Mouse (Mus musculus) limb, embryonic 11.5 days (tissue): ENCODE results near the gene Nrip3. TPM values are rescaled to one million over a fixed set of nuclear protein-coding genes. Genes with fewer than 3 reads are reported as not detected.
A peak's percentile ranks its signal among the peaks of the same experiment; 100 is the strongest.

ENCODE experiments used
- ATAC-seq: fragments of 200-750 bp; cut with Nextera tagmentation; 2 replicates; pipeline ENCODE4 v1.8.0; 2017; ENCODE audit warnings: low read depth; ENCODE audit not compliant: insufficient number of reproducible peaks, low FRiP score, low TSS enrichment
- DNase-seq: peaks from one replicate; pipeline ENCODE4 v3.0.0-alpha.2; 2015; ENCODE audit warnings: low spot score
- H3K27ac ChIP-seq: fragments of 300-500 bp; sonication (generic); replicated peaks from 2 replicates; pipeline ENCODE4 v1.5.1; 2014; ENCODE audit warnings: low read depth, mild to moderate bottlenecking, low read length
- H3K27me3 ChIP-seq: fragments of 300-500 bp; sonication (generic); 2 replicates; pipeline ENCODE4 v1.6.1; 2014; ENCODE audit warnings: mild to moderate bottlenecking, low read length, mixed read lengths; ENCODE audit not compliant: control insufficient read depth, insufficient read depth
- H3K36me3 ChIP-seq: fragments of 300-500 bp; sonication (generic); 2 replicates; pipeline ENCODE4 v1.6.1; 2014; ENCODE audit warnings: mild to moderate bottlenecking, low read length, moderate library complexity, mixed read lengths; ENCODE audit not compliant: control insufficient read depth, insufficient read depth
- H3K4me1 ChIP-seq: fragments of 300-500 bp; sonication (generic); 2 replicates; pipeline ENCODE4 v1.6.1; 2014; ENCODE audit warnings: low read length, mixed read lengths; ENCODE audit not compliant: control insufficient read depth, insufficient read depth
- H3K4me2 ChIP-seq: fragments of 300-500 bp; sonication (generic); 2 replicates; pipeline ENCODE4 v1.6.1; 2014; ENCODE audit warnings: low read depth, mild to moderate bottlenecking, moderate library complexity; ENCODE audit not compliant: severe bottlenecking
- H3K4me3 ChIP-seq: fragments of 300-500 bp; sonication (generic); 2 replicates; pipeline ENCODE4 v1.5.1; 2014; ENCODE audit warnings: low read depth, low read length
- H3K9ac ChIP-seq: fragments of 300-500 bp; sonication (generic); 2 replicates; pipeline ENCODE4 v1.6.1; 2014; ENCODE audit warnings: mild to moderate bottlenecking, low read length
- H3K9me3 ChIP-seq: fragments of 300-500 bp; sonication (generic); 2 replicates; pipeline ENCODE4 v1.6.1; 2016; ENCODE audit warnings: low read length; ENCODE audit not compliant: control insufficient read depth
- WGBS: fragments of 180-500 bp; shearing (Covaris S2); extraction: QIAGEN DNeasy Blood & Tissue Kit; methylation state at CpG from one replicate; pipeline ENCODE4 v1.1.7; 2014; 5-methylcytosine and 5-hydroxymethylcytosine counted together
- polyA plus RNA-seq: library from polyadenylated mRNA; unstranded; fragments of >200 nt; fragmentation: Nextera tagmentation; extraction: Ambion mirVana; gene quantifications from 2 replicates; pipeline ENCODE4 v1.2.1, GENCODE M21; 2014

Gene Nrip3
- polyA plus RNA-seq, 1 experiment from 2014 or later = 0.20 TPM

DNA sequence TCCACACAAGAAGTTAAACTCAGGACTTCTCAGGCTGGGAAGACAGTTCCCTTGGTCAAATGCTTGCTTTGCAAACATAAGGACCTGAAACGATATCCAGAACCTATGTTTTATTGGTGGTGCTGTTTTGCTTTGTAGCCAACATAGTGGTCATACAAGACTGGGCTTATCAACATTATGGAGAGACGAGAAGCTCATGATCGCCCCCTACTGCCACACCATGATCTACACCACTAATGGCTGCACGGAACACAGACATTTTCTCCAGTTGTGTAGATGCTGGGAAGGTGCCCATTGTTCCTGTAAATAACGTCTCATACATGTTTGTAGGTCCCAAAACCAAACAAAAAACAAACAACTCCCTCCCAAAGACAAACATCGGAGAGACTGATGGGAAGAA, 23.0 kb upstream of the Nrip3 start:
- DNase-seq (peak; percentile 30), ATAC-seq (no peak)
- no peaks in the 10 kb centered on the region for H3K36me3 ChIP-seq
- H3K4me2 ChIP-seq = no peak overlapping the region
- H3K4me1 ChIP-seq = no peaks in the 10 kb centered on the region
- no peaks in the 10 kb centered on the region for H3K9me3 ChIP-seq
- no peak overlapping the region for H3K4me3 ChIP-seq
- no peak overlapping the region for H3K9ac ChIP-seq
- WGBS = 66% methylated on average over 6 of the region's 6 CpGs
- no peak overlapping the region for H3K27ac ChIP-seq
- no peaks in the 10 kb centered on the region for H3K27me3 ChIP-seq

DNA sequence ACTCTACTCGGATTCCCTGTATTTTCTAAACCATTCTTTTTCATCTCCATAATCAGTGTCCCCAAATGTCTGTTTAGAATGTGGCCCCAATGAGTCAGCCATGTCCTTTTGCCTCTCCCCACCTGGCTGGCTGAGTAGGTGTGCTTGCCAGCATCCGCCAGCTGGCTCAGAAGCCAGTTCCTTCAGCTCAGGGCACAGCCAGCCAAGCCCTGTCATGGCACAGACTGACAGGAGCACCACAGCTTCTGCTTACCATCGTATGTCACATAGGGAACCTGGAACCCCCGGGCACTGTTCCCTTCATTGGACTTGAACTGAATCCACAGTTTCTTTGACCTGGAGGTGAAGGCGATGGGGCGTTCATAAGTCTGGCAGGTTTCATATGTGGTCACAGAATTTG, 22.5 kb upstream of the Nrip3 start:
- Histone ChIP-seq H3K4me3 (no peak overlapping the region), H3K27me3 (no peaks in the 10 kb centered on the region), H3K27ac (no peak overlapping the region), H3K9ac (no peak overlapping the region), H3K4me1 (no peaks in the 10 kb centered on the region), H3K36me3 (no peaks in the 10 kb centered on the region), H3K9me3 (no peaks in the 10 kb centered on the region), H3K4me2 (no peak overlapping the region)
- no peak for DNase-seq
- 91% methylated on average over 6 of the region's 6 CpGs for WGBS
- ATAC-seq = no peak

DNA sequence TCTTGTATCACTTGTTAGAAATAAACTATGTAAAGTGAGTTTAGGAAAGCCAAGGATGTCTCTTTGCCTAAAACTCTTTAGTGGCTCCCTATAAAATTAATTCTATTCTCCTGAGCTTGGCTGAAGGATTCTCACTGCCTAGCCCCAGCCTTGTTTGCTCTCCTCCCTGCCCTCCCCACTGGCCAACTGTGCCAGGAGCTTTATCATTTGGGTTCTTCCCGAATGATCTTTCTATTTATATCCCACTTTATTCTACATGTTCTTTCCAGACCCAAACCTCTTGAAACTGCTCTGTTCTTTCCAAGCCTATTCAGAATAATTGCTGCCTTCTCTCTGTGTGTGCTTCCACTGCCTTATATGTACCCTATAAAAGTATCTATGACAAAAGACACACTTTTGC, 21.7 kb upstream of the Nrip3 start:
- ATAC-seq = no peak
- Histone ChIP-seq H3K27me3 (no peaks in the 10 kb centered on the region), H3K36me3 (no peaks in the 10 kb centered on the region), H3K27ac (no peak overlapping the region), H3K4me3 (no peak overlapping the region), H3K9me3 (no peaks in the 10 kb centered on the region), H3K9ac (no peak overlapping the region), H3K4me2 (no peak overlapping the region), H3K4me1 (no peaks in the 10 kb centered on the region)
- WGBS = 88% methylated on average over 1 of the region's 1 CpGs
- no peak for DNase-seq

DNA sequence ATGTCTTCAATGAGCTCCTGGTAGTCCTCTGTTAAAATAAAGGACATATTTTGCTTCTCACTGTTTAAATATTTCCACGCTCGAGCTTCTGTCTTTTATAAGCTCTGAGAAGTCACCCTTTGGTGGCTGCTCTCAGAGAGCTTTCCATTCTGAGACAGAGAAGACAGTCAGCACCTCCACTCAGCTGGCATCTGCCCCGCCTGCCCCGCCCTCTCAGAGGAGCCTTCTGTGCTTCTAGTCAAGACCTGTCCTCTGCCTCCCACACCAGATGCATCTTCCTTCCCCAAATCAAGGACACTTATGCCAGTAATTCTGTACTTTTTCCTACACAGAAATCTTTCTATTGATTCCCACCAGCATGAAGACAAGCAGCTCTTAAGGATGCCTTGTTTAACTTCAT, 18.8 kb upstream of the Nrip3 start:
- Histone ChIP-seq H3K27me3 (no peaks in the 10 kb centered on the region), H3K4me1 (no peaks in the 10 kb centered on the region), H3K9me3 (no peaks in the 10 kb centered on the region), H3K27ac (no peak overlapping the region), H3K36me3 (no peaks in the 10 kb centered on the region), H3K4me2 (no peak overlapping the region), H3K4me3 (no peak overlapping the region), H3K9ac (no peak overlapping the region)
- ATAC-seq (no peak), DNase-seq (no peak)
- WGBS = 85% methylated on average over 4 of the region's 4 CpGs

DNA sequence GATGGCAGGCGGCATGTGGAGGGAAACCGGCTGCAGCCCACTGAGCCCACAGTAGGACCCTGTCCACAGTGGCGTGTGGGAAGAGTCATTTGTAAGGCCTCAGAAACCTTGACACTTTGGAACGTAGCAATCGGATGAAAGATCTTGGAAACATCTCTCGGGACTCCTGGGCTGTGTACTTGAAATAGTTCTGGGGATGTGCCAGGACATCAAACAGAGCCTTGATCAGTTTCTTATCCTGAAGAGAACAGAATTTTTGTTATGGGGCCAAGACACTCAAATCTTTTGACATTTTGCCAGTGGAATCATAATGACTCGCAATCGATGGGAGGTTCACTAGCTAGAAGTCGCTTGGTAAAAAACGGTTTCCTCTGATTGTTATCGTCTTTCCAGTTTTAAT, 17.3 kb upstream of the Nrip3 start:
- WGBS = 93% methylated on average over 11 of the region's 11 CpGs
- DNase-seq = no peak

DNA sequence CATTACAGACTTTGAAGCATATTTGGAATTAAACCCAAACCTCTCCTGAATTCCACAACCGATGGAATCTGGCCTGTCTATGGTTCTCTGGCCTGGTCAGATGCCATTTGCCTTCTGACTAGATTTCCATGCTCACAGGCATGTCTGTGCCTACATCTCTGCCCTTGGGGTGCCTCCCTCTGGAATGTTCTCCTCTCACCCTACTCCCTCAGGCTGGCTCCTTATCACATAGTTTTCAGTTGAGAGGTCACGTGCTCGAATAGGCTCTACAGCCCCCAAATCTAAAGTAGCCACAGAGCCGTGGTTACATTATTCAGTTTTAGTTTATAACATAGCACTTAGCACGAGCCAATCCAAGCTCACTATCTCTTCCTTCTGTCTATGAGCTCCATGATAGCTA, 13.7 kb upstream of the Nrip3 start:
- Histone ChIP-seq H3K9me3 (no peaks in the 10 kb centered on the region), H3K4me2 (no peak overlapping the region), H3K27ac (no peak overlapping the region), H3K4me3 (no peak overlapping the region), H3K4me1 (no peaks in the 10 kb centered on the region), H3K27me3 (no peaks in the 10 kb centered on the region), H3K9ac (no peak overlapping the region), H3K36me3 (no peaks in the 10 kb centered on the region)
- 81% methylated on average over 5 of the region's 5 CpGs for WGBS
- ATAC-seq (no peak), DNase-seq (no peak)

More for the DNA sequence above, 17.3 kb upstream of the Nrip3 start:
- H3K9ac ChIP-seq = no peak overlapping the region
- no peak overlapping the region for H3K4me3 ChIP-seq
- no peaks in the 10 kb centered on the region for H3K36me3 ChIP-seq
- ATAC-seq = no peak
- no peak overlapping the region for H3K27ac ChIP-seq
- no peaks in the 10 kb centered on the region for H3K9me3 ChIP-seq
- no peaks in the 10 kb centered on the region for H3K4me1 ChIP-seq
- H3K27me3 ChIP-seq = no peaks in the 10 kb centered on the region
- no peak overlapping the region for H3K4me2 ChIP-seq

DNA sequence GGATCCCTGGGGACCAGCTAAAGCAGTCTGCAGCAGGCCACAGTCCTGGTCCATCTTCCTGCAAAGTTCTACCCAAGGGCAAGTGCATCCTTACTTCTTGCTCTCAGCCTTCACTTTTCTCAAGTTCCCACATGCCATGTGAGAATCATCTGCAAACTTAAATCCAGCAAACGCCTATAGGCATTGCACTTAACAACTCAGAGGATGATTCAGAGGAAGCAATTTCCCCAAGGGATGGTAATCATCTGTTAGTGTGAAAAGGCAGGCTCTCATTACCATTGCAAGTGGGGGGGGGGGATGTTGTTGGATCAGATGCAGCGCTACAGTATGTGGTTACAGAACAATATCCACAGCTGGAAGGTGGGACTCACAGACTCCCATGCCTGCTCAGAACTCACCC, 12.7 kb upstream of the Nrip3 start:
- Histone ChIP-seq H3K4me3 (no peak overlapping the region), H3K27me3 (no peaks in the 10 kb centered on the region), H3K4me2 (no peak overlapping the region), H3K4me1 (no peaks in the 10 kb centered on the region), H3K27ac (no peak overlapping the region), H3K9ac (no peak overlapping the region), H3K36me3 (no peaks in the 10 kb centered on the region), H3K9me3 (no peaks in the 10 kb centered on the region)
- whole genome bisulfite sequencing = 67% methylated on average over 2 of the region's 2 CpGs
- ATAC-seq = no peak
- DNase-seq = no peak

DNA sequence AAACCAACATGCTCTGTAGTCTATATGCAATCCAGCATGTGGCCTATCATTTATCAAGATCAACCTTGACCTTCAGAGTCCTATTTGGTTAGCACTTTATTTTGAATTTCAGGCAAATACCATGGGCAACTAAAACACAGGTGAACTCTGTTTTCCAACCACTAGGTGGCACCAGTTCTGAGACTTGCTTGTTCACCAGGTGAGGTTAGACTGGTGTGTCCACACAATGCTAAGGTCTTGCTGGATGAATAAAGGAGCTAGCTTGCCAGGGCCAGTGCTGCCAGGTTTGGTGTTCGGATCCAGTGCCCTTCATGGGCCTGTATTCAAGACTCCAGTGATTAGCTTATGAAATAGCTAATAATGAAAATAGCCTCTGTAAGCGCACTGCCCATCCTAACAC, 10.9 kb upstream of the Nrip3 start:
- peak; percentile 76 for DNase-seq
- Histone ChIP-seq H3K4me1 (no peaks in the 10 kb centered on the region), H3K9ac (no peak overlapping the region), H3K4me2 (no peak overlapping the region), H3K4me3 (no peak overlapping the region), H3K27me3 (no peaks in the 10 kb centered on the region), H3K36me3 (no peaks in the 10 kb centered on the region), H3K9me3 (no peaks in the 10 kb centered on the region), H3K27ac (no peak overlapping the region)
- 71% methylated on average over 2 of the region's 2 CpGs for WGBS
- no peak for ATAC-seq

DNA sequence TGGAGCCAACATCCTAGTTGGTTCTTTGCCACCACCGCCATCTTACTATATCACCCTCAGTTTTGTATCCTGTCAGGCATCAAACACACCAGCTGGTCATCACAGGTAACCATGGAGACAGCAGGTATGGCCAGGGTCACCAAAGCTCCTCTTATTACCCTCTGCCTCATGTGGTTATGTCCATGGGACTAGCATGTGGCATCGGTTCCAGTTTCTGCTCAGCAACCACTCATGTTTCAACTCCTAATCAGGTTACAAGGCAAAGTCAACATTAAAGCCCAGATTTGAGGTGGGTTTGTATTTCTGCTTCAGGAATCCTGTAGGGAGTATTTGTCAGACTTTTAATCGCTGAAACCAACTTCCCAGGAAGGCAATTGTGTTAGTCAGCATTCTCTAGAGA, 9.0 kb upstream of the Nrip3 start:
- DNase-seq (no peak), ATAC-seq (no peak)
- no peak overlapping the region for H3K9ac ChIP-seq
- no peak overlapping the region for H3K27ac ChIP-seq
- no peaks in the 10 kb centered on the region for H3K4me1 ChIP-seq
- no peaks in the 10 kb centered on the region for H3K27me3 ChIP-seq
- no peaks in the 10 kb centered on the region for H3K36me3 ChIP-seq
- H3K4me3 ChIP-seq = no peak overlapping the region
- H3K4me2 ChIP-seq = no peak overlapping the region
- no peaks in the 10 kb centered on the region for H3K9me3 ChIP-seq
- 83% methylated on average over 3 of the region's 3 CpGs for WGBS
